Mouse (Mus musculus) liver, embryonic 14.5 days (tissue): ENCODE results near the gene Olfr331. TPM values are rescaled to one million over a fixed set of nuclear protein-coding genes. Genes with fewer than 3 reads are reported as not detected.

Experiments used
- ATAC-seq: fragments of 200-750 bp; cut with Nextera tagmentation; 2 replicates; pipeline ENCODE4 v1.8.0; 2017; ENCODE audit warnings: moderate number of reproducible peaks, mild to moderate bottlenecking, moderate library complexity; ENCODE audit not compliant: insufficient read depth
- DNase-seq, 3 experiments: peaks; one replicate each; pipeline ENCODE4 v3.0.0-alpha.2; 2012 to 2013; ENCODE audit warnings: low read depth in 3 of 3, low spot score in 3 of 3
- H3K27ac ChIP-seq: fragments of 300-500 bp; sonication (generic); 2 replicates; pipeline ENCODE4 v1.5.1; 2014; ENCODE audit warnings: moderate library complexity, mild to moderate bottlenecking, control low read depth, inconsistent platforms
- H3K27me3 ChIP-seq: fragments of 300-500 bp; sonication (generic); 2 replicates; pipeline ENCODE4 v1.6.1; 2014; ENCODE audit warnings: mild to moderate bottlenecking, low read length, moderate library complexity; ENCODE audit not compliant: control insufficient read depth, insufficient read depth
- H3K36me3 ChIP-seq: fragments of 300-500 bp; sonication (generic); replicated peaks from 2 replicates; pipeline ENCODE4 v1.6.1; 2014; ENCODE audit warnings: low read depth; ENCODE audit not compliant: control insufficient read depth, insufficient read depth
- H3K4me1 ChIP-seq, 2 experiments: fragments of 200-500 bp in 1 of 2; fragments of 300-500 bp in 1 of 2; sonication (generic) in 1 of 2; replicated peaks; 2 replicates each; pipeline ENCODE4 v1.6.1; 2012 to 2014; ENCODE audit warnings: antibody characterized with exemption in 1 of 2, inconsistent platforms in 1 of 2, low read length in 1 of 2; ENCODE audit not compliant: control insufficient read depth in 2 of 2, insufficient read depth in 2 of 2
- H3K4me2 ChIP-seq: fragments of 300-500 bp; sonication (generic); 2 replicates; pipeline ENCODE4 v1.6.1; 2014; ENCODE audit warnings: low read depth, mild to moderate bottlenecking, control low read depth, moderate library complexity
- H3K4me3 ChIP-seq, 2 experiments: fragments of 200-500 bp in 1 of 2; fragments of 300-500 bp in 1 of 2; sonication (generic) in 1 of 2; 2 replicates each; pipeline ENCODE4 v1.5.1; 2012 to 2014; ENCODE audit warnings: low read depth in 2 of 2, low read length in 2 of 2, mild to moderate bottlenecking in 2 of 2, control low read depth in 1 of 2, inconsistent platforms in 1 of 2, moderate library complexity in 1 of 2; ENCODE audit not compliant: insufficient read depth in 1 of 2
- H3K9ac ChIP-seq: fragments of 300-500 bp; sonication (generic); replicated peaks from 2 replicates; pipeline ENCODE4 v1.6.1; 2014; ENCODE audit warnings: mild to moderate bottlenecking, control low read depth, moderate library complexity
- H3K9me3 ChIP-seq: fragments of 300-500 bp; sonication (generic); 2 replicates; pipeline ENCODE4 v1.6.1; 2016; ENCODE audit warnings: low read length, mixed read lengths; ENCODE audit not compliant: control insufficient read depth
- EP300 ChIP-seq: IDR thresholded peaks from 2 replicates; pipeline ENCODE4 v1.6.1; 2016; ENCODE audit warnings: antibody characterized with exemption, low read depth
- WGBS: fragments of 180-500 bp; shearing (Covaris S2); extraction: QIAGEN DNeasy Blood & Tissue Kit; methylation state at CpG from one replicate; pipeline ENCODE4 v1.1.7; 2014; ENCODE audit not compliant: insufficient replicate concordance; 5-methylcytosine and 5-hydroxymethylcytosine counted together
- polyA plus RNA-seq, 2 experiments: library from polyadenylated mRNA; depleted of rRNA in 1 of 2; stranded (reverse) in 1 of 2; unstranded in 1 of 2; fragments of >200 nt; fragmentation: Nextera tagmentation in 1 of 2; extraction: Ambion mirVana in 1 of 2; gene quantifications; 2 replicates each; pipeline versions ENCODE4 v1.2.1 to v1.2.3; 2012 to 2014

Gene Olfr331
- polyA plus RNA-seq, 2 experiments = not detected

GRCm38 (mm10) chr11:58452759-58453158, 49.6 kb downstream of the Olfr331 start, which contains the start of gene Lypd9:
Lypd9 (minus strand) TSS chr11:58452923.
- whole genome bisulfite sequencing = 89% methylated on average over 9 of the region's 9 CpGs

More at GRCm38 (mm10) chr11:58452759-58453158, 49.6 kb downstream of the Olfr331 start, which contains the start of gene Lypd9:
- Histone ChIP-seq H3K4me3 (no peak within 1 kb of the TSS), H3K4me1 (no peaks in the 10 kb centered on the region), H3K36me3 (no peaks in the 10 kb centered on the region), H3K9ac (no peak within 1 kb of the TSS), H3K27ac (no peak within 1 kb of the TSS), H3K27me3 (no peaks in the 10 kb centered on the region), H3K4me2 (no peak within 1 kb of the TSS), H3K9me3 (no peaks in the 10 kb centered on the region)
- TF ChIP-seq EP300 = no peak
- ATAC-seq = no peak
- DNase-seq = no peak

Other genes with a start within 250 kb of the Olfr331 start
- 0.61 and 0.78 TPM in 2 replicates for gene 4930438A08Rik, start 227.8 kb downstream of the Olfr331 start, polyA plus RNA-seq (2012; rRNA removed)
- 0.99 and 1.0 TPM in 2 replicates for gene 4930438A08Rik, start 227.8 kb downstream of the Olfr331 start, polyA plus RNA-seq (2014; fragmentation: Nextera tagmentation; extraction: Ambion mirVana)
- 18.7 and 19.8 TPM in 2 replicates for gene Zfp692, start 195.5 kb downstream of the Olfr331 start, polyA plus RNA-seq (2012; rRNA removed)
- gene Zfp692, start 195.5 kb downstream of the Olfr331 start, polyA plus RNA-seq (2014; fragmentation: Nextera tagmentation; extraction: Ambion mirVana) = 5.0 and 6.7 TPM in 2 replicates
- 20.3 and 22.2 TPM in 2 replicates for gene Zfp672, start 172.2 kb downstream of the Olfr331 start, polyA plus RNA-seq (2012; rRNA removed)
- gene Zfp672, start 172.2 kb downstream of the Olfr331 start, polyA plus RNA-seq (2014; fragmentation: Nextera tagmentation; extraction: Ambion mirVana) = 39.1 and 48.6 TPM in 2 replicates
- gene Sh3bp5l, start 171.8 kb downstream of the Olfr331 start, polyA plus RNA-seq (2012; rRNA removed) = 9.0 and 9.1 TPM in 2 replicates
- gene Sh3bp5l, start 171.8 kb downstream of the Olfr331 start, polyA plus RNA-seq (2014; fragmentation: Nextera tagmentation; extraction: Ambion mirVana) = 9.1 and 12.4 TPM in 2 replicates
- 0.09 and 0.17 TPM in 2 replicates for gene Lypd8, start 123.5 kb downstream of the Olfr331 start, polyA plus RNA-seq (2012; rRNA removed)
- gene Lypd8, start 123.5 kb downstream of the Olfr331 start, polyA plus RNA-seq (2014; fragmentation: Nextera tagmentation; extraction: Ambion mirVana) = not detected in 2 replicates
- gene 1810065E05Rik, start 81.5 kb downstream of the Olfr331 start, polyA plus RNA-seq (2012; rRNA removed) = not detected in 2 replicates
- gene 1810065E05Rik, start 81.5 kb downstream of the Olfr331 start, polyA plus RNA-seq (2014; fragmentation: Nextera tagmentation; extraction: Ambion mirVana) = not detected in 2 replicates
- gene Gm12253, start 70.0 kb downstream of the Olfr331 start, polyA plus RNA-seq (2012; rRNA removed) = not detected in 2 replicates
- gene Gm12253, start 70.0 kb downstream of the Olfr331 start, polyA plus RNA-seq (2014; fragmentation: Nextera tagmentation; extraction: Ambion mirVana) = not detected in 2 replicates
- not detected in 2 replicates for gene Lypd9, start 49.6 kb downstream of the Olfr331 start, polyA plus RNA-seq (2012; rRNA removed)
- gene Lypd9, start 49.6 kb downstream of the Olfr331 start, polyA plus RNA-seq (2014; fragmentation: Nextera tagmentation; extraction: Ambion mirVana) = not detected in 2 replicates
- not detected in 2 replicates for gene Olfr30, start 40.3 kb downstream of the Olfr331 start, polyA plus RNA-seq (2012; rRNA removed)
- not detected in 2 replicates for gene Olfr30, start 40.3 kb downstream of the Olfr331 start, polyA plus RNA-seq (2014; fragmentation: Nextera tagmentation; extraction: Ambion mirVana)
- gene Olfr332, start 10.0 kb downstream of the Olfr331 start, polyA plus RNA-seq (2012; rRNA removed) = not detected in 2 replicates
- not detected in 2 replicates for gene Olfr332, start 10.0 kb downstream of the Olfr331 start, polyA plus RNA-seq (2014; fragmentation: Nextera tagmentation; extraction: Ambion mirVana)
- not detected in 2 replicates for gene Olfr330, start 32.3 kb upstream of the Olfr331 start, polyA plus RNA-seq (2012; rRNA removed)
- not detected in 2 replicates for gene Olfr330, start 32.3 kb upstream of the Olfr331 start, polyA plus RNA-seq (2014; fragmentation: Nextera tagmentation; extraction: Ambion mirVana)
- not detected in 2 replicates for gene Olfr329-ps, start 43.9 kb upstream of the Olfr331 start, polyA plus RNA-seq (2012; rRNA removed)
- gene Olfr329-ps, start 43.9 kb upstream of the Olfr331 start, polyA plus RNA-seq (2014; fragmentation: Nextera tagmentation; extraction: Ambion mirVana) = not detected in 2 replicates
- 0.02 TPM in 1 of 2 replicates, not detected in the other for gene Olfr328, start 53.1 kb upstream of the Olfr331 start, polyA plus RNA-seq (2012; rRNA removed)
- not detected in 2 replicates for gene Olfr328, start 53.1 kb upstream of the Olfr331 start, polyA plus RNA-seq (2014; fragmentation: Nextera tagmentation; extraction: Ambion mirVana)
- gene Olfr224, start 68.0 kb upstream of the Olfr331 start, polyA plus RNA-seq (2012; rRNA removed) = not detected in 2 replicates
- gene Olfr224, start 68.0 kb upstream of the Olfr331 start, polyA plus RNA-seq (2014; fragmentation: Nextera tagmentation; extraction: Ambion mirVana) = not detected in 2 replicates
- not detected in 2 replicates for gene Olfr325, start 75.2 kb upstream of the Olfr331 start, polyA plus RNA-seq (2012; rRNA removed)
- not detected in 2 replicates for gene Olfr325, start 75.2 kb upstream of the Olfr331 start, polyA plus RNA-seq (2014; fragmentation: Nextera tagmentation; extraction: Ambion mirVana)
- not detected in 2 replicates for gene Olfr324, start 92.5 kb upstream of the Olfr331 start, polyA plus RNA-seq (2012; rRNA removed)
- not detected in 2 replicates for gene Olfr324, start 92.5 kb upstream of the Olfr331 start, polyA plus RNA-seq (2014; fragmentation: Nextera tagmentation; extraction: Ambion mirVana)
- gene 2210407C18Rik, start 113.5 kb upstream of the Olfr331 start, polyA plus RNA-seq (2012; rRNA removed) = not detected in 2 replicates
- gene 2210407C18Rik, start 113.5 kb upstream of the Olfr331 start, polyA plus RNA-seq (2014; fragmentation: Nextera tagmentation; extraction: Ambion mirVana) = not detected in 2 replicates
- gene Olfr323, start 127.9 kb upstream of the Olfr331 start, polyA plus RNA-seq (2012; rRNA removed) = not detected in 2 replicates
- gene Olfr323, start 127.9 kb upstream of the Olfr331 start, polyA plus RNA-seq (2014; fragmentation: Nextera tagmentation; extraction: Ambion mirVana) = not detected in 2 replicates
- 9.1 and 10.5 TPM in 2 replicates for gene Trim58, start 137.9 kb upstream of the Olfr331 start, polyA plus RNA-seq (2012; rRNA removed)
- gene Trim58, start 137.9 kb upstream of the Olfr331 start, polyA plus RNA-seq (2014; fragmentation: Nextera tagmentation; extraction: Ambion mirVana) = 10.5 and 11.8 TPM in 2 replicates
- 0.03 and 0.07 TPM in 2 replicates for gene Olfr322, start 156.2 kb upstream of the Olfr331 start, polyA plus RNA-seq (2012; rRNA removed)
- 0.14 TPM in 1 of 2 replicates, not detected in the other for gene Olfr322, start 156.2 kb upstream of the Olfr331 start, polyA plus RNA-seq (2014; fragmentation: Nextera tagmentation; extraction: Ambion mirVana)
- gene Olfr320, start 178.5 kb upstream of the Olfr331 start, polyA plus RNA-seq (2012; rRNA removed) = not detected in 2 replicates
- gene Olfr320, start 178.5 kb upstream of the Olfr331 start, polyA plus RNA-seq (2014; fragmentation: Nextera tagmentation; extraction: Ambion mirVana) = not detected in 2 replicates
- not detected in 2 replicates for gene Olfr319, start 196.6 kb upstream of the Olfr331 start, polyA plus RNA-seq (2012; rRNA removed)
- not detected in 2 replicates for gene Olfr319, start 196.6 kb upstream of the Olfr331 start, polyA plus RNA-seq (2014; fragmentation: Nextera tagmentation; extraction: Ambion mirVana)
- not detected in 2 replicates for gene Olfr318, start 221.4 kb upstream of the Olfr331 start, polyA plus RNA-seq (2012; rRNA removed)
- gene Olfr318, start 221.4 kb upstream of the Olfr331 start, polyA plus RNA-seq (2014; fragmentation: Nextera tagmentation; extraction: Ambion mirVana) = not detected in 2 replicates
- not detected in 2 replicates for gene Olfr317, start 236.6 kb upstream of the Olfr331 start, polyA plus RNA-seq (2012; rRNA removed)
- gene Olfr317, start 236.6 kb upstream of the Olfr331 start, polyA plus RNA-seq (2014; fragmentation: Nextera tagmentation; extraction: Ambion mirVana) = not detected in 2 replicates